Mouse (Mus musculus): ENCODE measurements around the gene Tmem130.

The Tmem130 gene

GRCm38 (mm10) chr5:144733953-144734352 lies 27.7 kb downstream of the Tmem130 start:
- DNase-seq (ENCODE audit: low spot score in 2 of 2): peak; percentile 78 to 81

GRCm38 (mm10) chr5:144729216-144729615 lies 32.4 kb downstream of the Tmem130 start:
- no peak for DNase-seq (ENCODE audit: low spot score in 2 of 2)

- DNase-seq (ENCODE audit: low spot score in 2 of 2): no peak
Measured at GRCm38 (mm10) chr5:144728237-144728636, 33.4 kb downstream of the Tmem130 start.

- DNase-seq (ENCODE audit: low spot score in 2 of 2): peak; percentile 83 to 84
Measured at GRCm38 (mm10) chr5:144727119-144727518, 34.5 kb downstream of the Tmem130 start.

- no peak for DNase-seq (ENCODE audit: low spot score in 2 of 2)
Measured at GRCm38 (mm10) chr5:144725554-144725953, 36.1 kb downstream of the Tmem130 start.

GRCm38 (mm10) chr5:144724926-144725325 lies 36.7 kb downstream of the Tmem130 start:
- no peak for DNase-seq (ENCODE audit: low spot score in 2 of 2)

GRCm38 (mm10) chr5:144720281-144720680 lies 41.3 kb downstream of the Tmem130 start:
- DNase-seq (ENCODE audit: low spot score in 2 of 2): peak; percentile 39 to 53

GRCm38 (mm10) chr5:144719781-144720180 lies 41.8 kb downstream of the Tmem130 start:
- DNase-seq (ENCODE audit: low spot score in 2 of 2): peak; percentile 57 to 70

- DNase-seq (ENCODE audit: low spot score in 2 of 2): no peak
Measured at GRCm38 (mm10) chr5:144717186-144717585, 44.4 kb downstream of the Tmem130 start.

- no peak for DNase-seq (ENCODE audit: low spot score in 2 of 2)
Measured at GRCm38 (mm10) chr5:144713371-144713770, 48.2 kb downstream of the Tmem130 start.

- peak; percentile 41 to 47 for DNase-seq (ENCODE audit: low spot score in 2 of 2)
Measured at GRCm38 (mm10) chr5:144707603-144708002, 54.0 kb downstream of the Tmem130 start.

- no peak for DNase-seq (ENCODE audit: low spot score in 2 of 2)
Measured at GRCm38 (mm10) chr5:144703464-144704368, 57.9 kb downstream of the Tmem130 start.

- no peak for DNase-seq (ENCODE audit: low spot score in 2 of 2)
Measured at GRCm38 (mm10) chr5:144695289-144696060, 66.1 kb downstream of the Tmem130 start.

GRCm38 (mm10) chr5:144694161-144694560 lies 67.5 kb downstream of the Tmem130 start:
- DNase-seq (ENCODE audit: low spot score in 2 of 2): no peak

GRCm38 (mm10) chr5:144691421-144691820 lies 70.2 kb downstream of the Tmem130 start:
- no peak for DNase-seq (ENCODE audit: low spot score in 2 of 2)

GRCm38 (mm10) chr5:144688371-144688770 lies 73.2 kb downstream of the Tmem130 start:
- DNase-seq (ENCODE audit: low spot score in 2 of 2): no peak

Data from frontal cortex, postnatal 36 days (tissue).